Mouse (Mus musculus): ENCODE results near the gene Pdzrn4. TPM values are rescaled to one million over a fixed set of nuclear protein-coding genes. Genes with fewer than 3 reads are reported as not detected.
"Not testable (repeated sequence)": the region's sequence is repeated elsewhere in the genome, so short reads cannot be mapped to it uniquely, and the experiment has no call there.

Gene Pdzrn4
- 10 to 100 TPM; 11.4 to 13.0 TPM for total RNA-seq (2021)

GRCm38 (mm10) chr15:92396770-92397608 lies at the start of gene Pdzrn4:
TSS of gene Pdzrn4 (plus strand) at chr15:92396881.
- intact Hi-C loops (cut with DNase I) = no loop called here
- peak; percentile 50 to 54 for DNase-seq (ENCODE audit: low spot score in 2 of 2)

- intact Hi-C loops (cut with DNase I) = no loop called here
- no peak for DNase-seq (ENCODE audit: low spot score in 2 of 2)
These were observed 49.3 kb upstream of the Pdzrn4 start for GRCm38 (mm10) chr15:92347426-92347825.

GRCm38 (mm10) chr15:92347902-92348301 lies 48.8 kb upstream of the Pdzrn4 start:
- peak in 1 of 2 experiments; percentile 25 for DNase-seq (ENCODE audit: low spot score in 2 of 2)
- intact Hi-C loops (cut with DNase I) = no loop called here

- DNase-seq (ENCODE audit: low spot score in 2 of 2); intact Hi-C loops (cut with DNase I): not testable (repeated sequence)
These were observed 48.2 kb upstream of the Pdzrn4 start for GRCm38 (mm10) chr15:92348453-92348852.

- intact Hi-C loops (cut with DNase I) = no loop called here
- DNase-seq (ENCODE audit: low spot score in 2 of 2) = peak in 1 of 2 experiments; percentile 32
These were observed 32.5 kb upstream of the Pdzrn4 start for GRCm38 (mm10) chr15:92364153-92364552.

- intact Hi-C loops (cut with DNase I) = no loop called here
- DNase-seq (ENCODE audit: low spot score in 2 of 2) = no peak
These were observed 32.1 kb upstream of the Pdzrn4 start for GRCm38 (mm10) chr15:92364592-92364991.

- no peak for DNase-seq (ENCODE audit: low spot score in 2 of 2)
- intact Hi-C loops (cut with DNase I) = no loop called here
These were observed 1.9 kb upstream of the Pdzrn4 start for GRCm38 (mm10) chr15:92394811-92395210.

- intact Hi-C loops (cut with DNase I) = no loop called here
- DNase-seq (ENCODE audit: low spot score in 2 of 2) = peak; percentile 22 to 39
These were observed 2.1 kb downstream of the Pdzrn4 start for GRCm38 (mm10) chr15:92398747-92399146.

GRCm38 (mm10) chr15:92399278-92399677 lies 2.6 kb downstream of the Pdzrn4 start:
- intact Hi-C loops (cut with DNase I) = no loop called here

GRCm38 (mm10) chr15:92401554-92401953 lies 4.9 kb downstream of the Pdzrn4 start:
- intact Hi-C loops (cut with DNase I) = loop anchor here (10.0 kb wide), 1 partner anchor 137 kb away; no protein-coding TSS in a partner anchor
- DNase-seq (ENCODE audit: low spot score in 2 of 2) = no peak

More at GRCm38 (mm10) chr15:92399278-92399677, 2.6 kb downstream of the Pdzrn4 start:
- DNase-seq (ENCODE audit: low spot score in 2 of 2) = peak in 1 of 2 experiments; percentile 41

- no peak for DNase-seq (ENCODE audit: low spot score in 2 of 2)
- intact Hi-C loops (cut with DNase I) = no loop called here
These were observed 18.6 kb downstream of the Pdzrn4 start for GRCm38 (mm10) chr15:92415323-92415722.

GRCm38 (mm10) chr15:92416141-92416540 lies 19.5 kb downstream of the Pdzrn4 start:
- no peak for DNase-seq (ENCODE audit: low spot score in 2 of 2)
- intact Hi-C loops (cut with DNase I) = no loop called here

- intact Hi-C loops (cut with DNase I) = no loop called here
- DNase-seq (ENCODE audit: low spot score in 2 of 2) = no peak
These were observed 20.0 kb downstream of the Pdzrn4 start for GRCm38 (mm10) chr15:92416658-92417057.

GRCm38 (mm10) chr15:92417120-92417519 lies 20.4 kb downstream of the Pdzrn4 start:
- intact Hi-C loops (cut with DNase I) = no loop called here
- no peak for DNase-seq (ENCODE audit: low spot score in 2 of 2)

GRCm38 (mm10) chr15:92434605-92435004 lies 37.9 kb downstream of the Pdzrn4 start:
- DNase-seq (ENCODE audit: low spot score in 2 of 2) = peak in 1 of 2 experiments; percentile 38
- intact Hi-C loops (cut with DNase I) = loop anchor here (5.0 kb wide), 1 partner anchor 783 kb away; no protein-coding TSS in a partner anchor

- intact Hi-C loops (cut with DNase I) = no loop called here
- no peak for DNase-seq (ENCODE audit: low spot score in 2 of 2)
These were observed 38.6 kb downstream of the Pdzrn4 start for GRCm38 (mm10) chr15:92435306-92435705.

- no peak for DNase-seq (ENCODE audit: low spot score in 2 of 2)
- intact Hi-C loops (cut with DNase I) = no loop called here
These were observed 45.0 kb downstream of the Pdzrn4 start for GRCm38 (mm10) chr15:92441630-92442180.

GRCm38 (mm10) chr15:92447708-92448147 lies 51.0 kb downstream of the Pdzrn4 start:
- intact Hi-C loops (cut with DNase I) = loop anchor here (2.0 to 5.0 kb wide), 3 partner anchors 150 to 781 kb away; no protein-coding TSS in a partner anchor
- peak; percentile 40 to 65 for DNase-seq (ENCODE audit: low spot score in 2 of 2)

- no peak for DNase-seq (ENCODE audit: low spot score in 2 of 2)
- intact Hi-C loops (cut with DNase I) = loop anchor here (5.0 kb wide), 1 partner anchor 148 kb away; no protein-coding TSS in a partner anchor
These were observed 52.4 kb downstream of the Pdzrn4 start for GRCm38 (mm10) chr15:92449112-92449511.

- intact Hi-C loops (cut with DNase I) = no loop called here
- DNase-seq (ENCODE audit: low spot score in 2 of 2) = no peak
These were observed 55.9 kb downstream of the Pdzrn4 start for GRCm38 (mm10) chr15:92452620-92453019.

- intact Hi-C loops (cut with DNase I) = no loop called here
- DNase-seq (ENCODE audit: low spot score in 2 of 2) = peak; percentile 32 to 34
These were observed 85.5 kb downstream of the Pdzrn4 start for GRCm38 (mm10) chr15:92482198-92482597.
